Mouse (Mus musculus): ENCODE results near the gene Oscp1.

The Oscp1 gene

DNA sequence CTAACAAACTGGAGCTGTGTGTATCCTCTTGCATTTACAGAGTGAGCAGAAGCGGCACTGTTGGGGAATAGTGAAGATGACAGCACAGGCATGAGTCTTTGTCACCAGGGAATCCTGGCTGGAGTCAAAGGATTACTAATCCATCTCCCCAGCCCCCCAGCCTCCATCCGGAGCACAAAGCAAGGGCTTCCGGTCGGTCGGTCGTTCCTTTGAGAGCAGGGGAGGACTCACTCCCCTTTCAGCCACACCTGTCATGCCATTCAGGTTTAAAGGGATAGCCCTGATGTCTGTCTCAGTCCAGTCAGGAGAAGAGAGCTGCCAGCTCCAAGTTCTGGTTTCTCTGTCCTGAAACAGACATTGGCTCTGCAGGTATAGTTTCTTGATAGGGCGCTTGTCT is 52.8 kb downstream of the Oscp1 start:
- peak in 1 of 2 experiments; percentile 55 for DNase-seq

DNA sequence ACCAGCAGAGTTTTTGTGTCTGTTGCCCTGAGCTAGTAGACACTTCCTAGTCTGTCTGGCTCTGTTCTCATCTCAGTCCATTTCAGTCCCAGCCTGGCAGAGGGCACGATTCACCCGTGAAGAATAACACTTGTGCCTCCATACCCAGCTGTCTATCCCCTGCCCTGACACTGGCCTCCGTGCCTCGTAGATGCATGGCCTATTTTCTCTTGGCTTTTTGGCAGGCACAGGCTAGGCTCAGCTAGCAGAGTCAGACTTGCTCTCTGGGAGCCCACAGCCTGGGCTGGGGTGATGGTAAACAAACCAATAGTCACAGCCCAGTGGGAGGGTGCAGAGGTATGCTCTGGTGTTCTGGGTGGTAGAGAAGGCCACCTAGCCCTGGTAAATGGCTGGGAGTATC is 54.9 kb downstream of the Oscp1 start:
- no peak for DNase-seq

DNA sequence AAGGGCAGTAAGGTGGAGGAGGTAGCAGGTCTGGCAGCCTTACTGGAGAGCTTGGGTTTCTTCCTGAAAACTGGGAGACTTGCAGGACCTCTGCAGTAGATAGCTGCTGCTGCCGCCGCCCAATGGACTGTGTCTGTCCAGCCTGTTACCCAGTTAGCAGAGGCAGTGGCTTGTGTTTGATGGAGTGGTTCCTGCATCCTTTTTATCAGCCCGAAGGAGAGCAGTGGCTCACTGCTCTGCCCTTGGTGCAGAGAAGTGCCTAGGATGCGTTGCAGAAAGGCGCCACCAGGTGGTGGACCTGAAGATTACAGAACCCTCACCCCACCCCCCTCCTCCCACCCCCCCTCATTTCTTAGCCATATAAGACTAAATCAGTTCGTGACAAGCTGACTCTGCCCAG is 55.6 kb downstream of the Oscp1 start:
- DNase-seq: peak; percentile 37 to 53

DNA sequence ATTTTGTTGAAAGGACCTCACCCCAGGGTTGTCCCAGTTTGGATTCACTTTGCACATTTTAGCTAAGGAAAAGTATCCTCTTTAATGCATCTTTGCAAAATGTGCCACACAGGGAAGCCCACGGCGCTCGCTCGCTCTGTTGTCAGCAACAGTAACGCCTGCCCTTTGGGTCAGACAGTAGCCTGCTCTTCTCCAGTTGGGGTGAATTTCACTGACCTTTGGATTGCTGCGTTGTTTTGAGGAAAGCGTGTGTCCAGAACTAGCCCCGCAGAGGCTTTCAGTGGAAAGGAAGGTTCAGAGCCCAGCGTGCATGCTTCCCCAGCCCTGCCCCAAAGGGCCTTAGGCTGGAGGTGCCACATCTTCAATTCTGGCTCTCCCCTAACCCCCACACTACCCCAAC is 57.0 kb downstream of the Oscp1 start:
- DNase-seq: no peak

DNA sequence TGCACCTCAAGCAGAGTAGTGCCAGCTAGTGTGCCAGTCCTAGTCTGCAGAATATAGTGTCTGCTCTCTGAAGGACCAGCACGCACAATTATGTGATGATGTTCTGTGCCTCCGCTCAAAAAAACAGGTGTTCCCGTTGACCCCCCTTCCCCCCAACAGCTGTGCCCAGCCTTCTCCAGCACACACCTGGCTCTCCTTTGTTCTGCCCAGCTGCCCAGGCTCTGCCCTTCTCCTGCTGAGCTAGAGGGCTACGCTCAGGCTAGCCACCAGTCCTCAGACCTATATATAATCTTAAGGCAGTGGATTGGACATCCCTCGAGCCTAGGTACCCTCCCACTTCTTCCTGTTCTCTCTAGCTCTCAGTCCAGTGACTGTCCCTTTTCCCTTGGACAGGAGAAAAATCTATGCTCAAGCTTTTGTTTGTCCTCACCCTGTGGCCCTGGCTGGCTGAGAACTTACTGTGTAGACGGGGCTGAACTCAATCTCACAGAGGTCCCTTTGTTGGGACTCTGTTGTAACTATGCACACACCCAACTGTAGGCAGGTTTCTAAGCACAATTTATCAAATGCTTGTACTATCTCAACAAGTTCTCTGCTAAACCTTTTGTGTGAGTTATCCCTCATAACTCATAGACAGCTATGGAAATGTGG is 57.6 kb downstream of the Oscp1 start:
- no peak for DNase-seq

DNA sequence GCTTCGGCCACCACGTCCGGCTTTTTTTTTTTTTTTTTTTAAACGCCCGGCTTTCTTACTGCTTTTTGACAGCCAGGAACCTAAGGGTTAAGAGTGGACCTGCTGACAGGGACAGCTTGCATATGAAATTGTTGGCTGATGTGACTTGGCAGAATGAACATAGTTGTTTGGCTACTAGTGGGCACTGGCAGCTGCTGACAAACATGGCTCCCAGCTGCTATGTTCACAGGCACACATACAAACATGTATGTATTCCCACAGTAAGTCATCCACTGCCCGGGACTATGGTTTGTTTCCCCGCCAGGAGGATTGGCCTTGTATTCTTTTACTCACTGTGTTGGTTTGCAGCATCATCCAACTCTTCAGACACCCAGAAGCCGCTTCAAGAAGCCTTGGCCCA is 58.8 kb downstream of the Oscp1 start:
- no peak for DNase-seq

DNA sequence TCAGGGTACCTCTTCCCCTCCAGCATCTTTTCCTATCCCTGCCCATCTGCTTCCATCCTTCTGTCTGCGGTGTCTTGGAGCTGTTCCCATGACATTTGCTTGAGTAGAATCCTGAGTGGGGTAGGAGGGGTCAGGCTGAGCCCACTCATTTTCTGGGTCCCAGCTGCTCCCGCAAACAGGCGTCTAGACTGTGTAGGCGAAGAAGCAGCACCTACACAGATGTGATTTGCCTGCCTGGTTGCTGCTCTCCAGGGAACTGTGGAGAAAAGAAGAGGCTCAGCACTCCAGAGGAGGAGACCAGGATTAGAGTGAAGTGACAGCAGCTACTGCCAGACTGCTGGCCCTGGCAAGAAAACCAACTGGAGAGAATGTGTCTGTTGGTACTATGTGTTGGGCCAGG is 60.3 kb downstream of the Oscp1 start:
- DNase-seq: no peak

DNA sequence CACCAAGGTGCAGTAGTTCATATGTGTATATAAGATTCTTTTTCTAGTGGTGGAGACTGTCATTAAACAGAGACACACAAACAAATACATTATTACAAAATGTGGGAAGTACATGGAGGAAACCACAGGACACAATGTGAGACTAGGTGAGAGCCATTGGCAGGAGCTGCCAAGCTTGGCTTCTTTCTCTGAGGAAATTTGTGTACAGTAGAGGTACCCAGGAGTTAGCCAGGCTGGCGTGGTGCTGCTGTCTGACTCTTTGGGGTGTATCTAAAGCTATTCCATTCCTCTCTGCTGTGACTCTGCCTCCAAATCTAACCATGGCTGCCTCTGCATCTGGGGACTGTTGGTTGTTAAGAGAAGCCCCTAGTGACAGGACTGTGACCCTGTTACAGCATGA is 60.7 kb downstream of the Oscp1 start:
- DNase-seq: no peak

DNA sequence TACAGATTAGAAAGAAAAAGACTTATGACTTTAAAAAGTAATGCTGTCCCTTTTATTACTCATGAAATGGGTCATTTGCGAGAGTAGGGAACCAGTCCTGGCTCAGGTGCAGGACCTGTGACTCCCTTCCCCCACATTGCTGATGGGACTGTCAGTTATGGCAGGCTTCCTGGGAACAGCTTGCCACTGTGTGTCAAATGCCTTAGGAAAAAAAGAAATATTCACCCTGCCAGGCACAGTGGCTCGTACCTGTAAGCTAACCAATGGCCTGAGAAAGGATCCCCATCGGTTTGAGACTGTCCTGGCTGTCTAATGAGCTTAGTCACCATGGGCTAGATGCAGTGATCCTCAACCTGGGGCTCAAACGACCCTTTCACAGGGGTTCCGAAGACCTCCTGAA is 61.7 kb downstream of the Oscp1 start:
- DNase-seq: no peak

DNA sequence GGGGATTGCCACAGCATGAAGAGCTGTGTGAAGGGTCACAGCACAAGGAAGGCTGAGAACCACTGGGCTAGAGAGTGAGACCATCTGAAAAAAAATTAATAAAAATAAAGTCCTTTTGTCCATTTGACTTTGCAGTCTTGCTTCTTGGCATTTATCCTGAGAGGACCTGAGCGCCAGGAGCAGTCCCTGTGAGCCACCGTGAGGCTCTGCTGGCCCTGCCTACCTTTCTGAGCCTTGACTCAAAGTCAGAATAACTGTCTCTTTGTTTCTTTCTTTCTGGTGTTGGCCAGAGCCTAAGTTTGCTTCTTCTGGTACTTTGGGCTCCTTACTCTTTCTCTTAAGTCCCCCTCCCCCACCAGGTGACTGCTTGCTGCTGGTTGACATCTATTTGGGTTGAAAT is 62.1 kb downstream of the Oscp1 start:
- no peak for DNase-seq

DNA sequence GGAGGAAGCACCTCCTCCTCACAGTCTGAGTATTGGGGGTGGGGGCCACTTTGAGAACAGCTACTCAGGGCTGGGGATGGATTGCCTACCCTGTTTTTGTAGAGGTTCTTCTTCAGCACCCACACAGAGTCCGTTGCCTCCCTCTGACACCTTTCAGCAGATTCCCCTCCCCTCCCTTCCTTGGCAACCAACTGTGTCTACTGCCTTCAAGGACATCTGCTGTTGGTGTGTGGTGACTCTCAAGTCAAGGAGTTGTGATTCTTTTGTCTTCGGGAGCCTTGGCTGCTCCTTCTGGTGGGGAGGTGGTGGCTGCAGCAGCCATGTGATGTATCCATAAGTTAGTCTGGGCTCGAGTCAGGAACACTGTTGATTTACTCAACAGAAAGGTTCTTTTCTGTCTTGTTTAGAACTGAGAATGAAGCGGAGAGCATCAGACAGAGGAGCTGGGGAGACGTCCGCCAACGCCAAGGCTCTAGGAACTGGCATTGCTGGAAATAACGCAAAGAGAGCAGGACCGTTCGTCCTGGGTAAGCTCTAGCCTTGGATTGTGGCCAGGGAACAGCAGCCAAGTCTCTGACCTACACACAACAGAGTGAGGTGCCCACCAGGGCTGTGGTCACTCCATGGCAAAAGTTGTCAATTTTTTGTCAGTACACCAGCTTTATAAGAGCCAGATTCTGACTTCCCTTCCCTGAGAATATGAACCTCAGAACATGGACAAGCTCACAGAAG is 65.1 kb downstream of the Oscp1 start:
- DNase-seq: no peak

DNA sequence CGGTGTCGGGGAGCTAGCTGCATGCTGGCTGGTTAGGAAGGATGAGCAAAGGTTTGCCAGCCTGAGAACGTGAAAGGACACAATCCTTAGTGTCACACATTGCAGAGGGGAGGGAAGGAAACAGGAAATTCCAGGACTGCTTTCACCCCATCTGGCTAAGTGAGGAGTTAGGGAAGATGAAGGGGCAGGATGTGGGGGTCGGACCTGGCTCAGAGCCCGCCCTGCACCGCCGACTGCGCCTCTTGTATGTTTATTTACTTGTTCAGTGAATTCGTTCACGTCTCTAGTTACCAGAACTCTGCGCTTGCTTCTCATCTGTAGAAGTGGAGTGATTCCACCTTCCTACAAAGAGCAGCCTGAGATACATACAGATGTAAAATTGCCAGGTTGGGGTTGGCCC is 72.1 kb downstream of the Oscp1 start:
- no peak for DNase-seq

DNA sequence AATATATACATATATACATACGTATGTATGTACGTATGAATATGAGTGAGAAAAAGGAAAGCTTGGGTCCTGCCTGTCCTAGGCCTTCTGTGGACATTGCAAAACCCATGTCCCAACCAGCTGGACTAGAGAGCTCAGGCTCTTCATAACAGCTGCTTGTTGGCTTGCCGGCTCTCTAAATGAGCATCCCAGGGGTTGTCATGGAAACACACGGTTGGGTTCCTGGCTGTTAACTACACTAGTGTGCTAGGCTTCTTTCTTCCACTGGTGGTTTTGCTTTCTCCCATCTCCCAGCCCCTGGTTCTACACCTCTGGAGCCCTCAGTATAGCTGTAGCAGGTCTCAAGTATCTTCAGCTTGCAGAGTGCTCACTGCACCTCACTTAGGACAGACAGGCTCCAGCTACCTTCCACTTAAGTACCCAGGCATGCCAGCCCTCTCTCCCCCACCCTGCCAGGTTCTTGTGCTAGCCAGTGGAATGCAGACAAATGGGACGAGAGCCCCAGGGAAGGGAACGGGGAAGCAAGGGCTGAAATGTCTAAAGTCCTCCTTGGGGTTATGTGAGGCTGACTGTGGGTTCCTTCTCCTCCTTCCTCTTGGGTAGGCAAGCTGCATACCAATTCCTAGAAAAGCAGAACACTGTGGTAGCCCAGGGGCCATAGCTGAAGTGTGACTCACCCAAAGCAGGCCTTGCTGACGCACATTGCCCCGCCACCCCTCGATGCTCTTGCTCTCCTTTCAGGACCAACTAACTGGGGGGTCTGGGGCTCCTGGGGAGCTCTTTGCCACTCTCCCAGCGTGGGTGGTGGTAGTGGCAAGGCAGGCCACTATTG is 73.1 kb downstream of the Oscp1 start:
- DNase-seq: peak; percentile 81 to 85

DNA sequence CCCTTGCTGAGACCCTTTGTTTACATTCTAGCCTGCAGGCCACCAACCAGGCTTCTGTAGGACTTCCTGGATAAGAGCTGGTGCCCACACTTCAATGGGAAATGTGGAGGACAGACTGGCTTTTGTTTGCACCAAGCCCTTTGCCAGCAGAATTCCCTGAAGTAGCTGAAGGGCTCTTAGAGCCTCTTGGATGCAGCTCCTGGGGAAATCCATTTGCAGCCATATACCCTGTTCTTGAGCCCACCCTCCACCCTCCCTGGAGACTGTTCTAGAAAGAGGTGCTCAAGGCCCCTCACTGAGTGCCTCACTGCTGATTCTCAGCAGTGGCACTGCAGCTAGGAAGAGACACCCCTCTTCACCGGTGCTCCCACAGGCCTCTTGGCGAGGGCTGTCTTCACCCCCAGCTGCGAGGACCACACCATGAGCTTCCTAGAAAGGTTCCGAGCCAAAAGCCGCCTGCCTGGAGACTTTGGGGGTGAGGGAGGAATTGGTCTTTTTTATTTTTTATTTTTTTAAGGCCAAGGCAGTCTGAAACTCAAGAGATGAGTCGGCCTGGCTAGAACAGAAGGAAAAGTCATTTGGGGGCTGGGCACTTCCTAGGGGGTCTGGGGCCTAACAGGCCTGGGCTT is 74.4 kb downstream of the Oscp1 start:
- peak; percentile 57 to 74 for DNase-seq

DNA sequence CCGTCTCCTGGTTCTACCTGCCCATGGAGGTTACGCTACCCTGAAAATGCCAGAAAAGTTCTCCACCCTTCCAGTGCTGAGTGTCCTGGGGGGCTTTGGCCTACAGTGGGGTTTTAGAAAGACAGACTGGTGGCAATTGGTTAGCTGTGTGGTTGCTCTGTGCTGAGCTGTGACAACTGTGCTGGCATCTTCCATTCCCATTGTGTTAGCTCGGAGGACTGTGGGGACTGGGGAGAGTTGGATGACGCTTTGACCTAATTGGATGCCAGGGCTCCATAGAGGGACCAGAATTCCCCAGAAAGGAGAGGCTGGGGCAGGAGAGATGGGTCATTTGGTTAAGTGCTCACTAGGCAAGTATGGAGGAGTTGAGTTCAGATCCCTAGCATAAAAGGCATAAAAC is 75.9 kb downstream of the Oscp1 start:
- no peak for DNase-seq

DNA sequence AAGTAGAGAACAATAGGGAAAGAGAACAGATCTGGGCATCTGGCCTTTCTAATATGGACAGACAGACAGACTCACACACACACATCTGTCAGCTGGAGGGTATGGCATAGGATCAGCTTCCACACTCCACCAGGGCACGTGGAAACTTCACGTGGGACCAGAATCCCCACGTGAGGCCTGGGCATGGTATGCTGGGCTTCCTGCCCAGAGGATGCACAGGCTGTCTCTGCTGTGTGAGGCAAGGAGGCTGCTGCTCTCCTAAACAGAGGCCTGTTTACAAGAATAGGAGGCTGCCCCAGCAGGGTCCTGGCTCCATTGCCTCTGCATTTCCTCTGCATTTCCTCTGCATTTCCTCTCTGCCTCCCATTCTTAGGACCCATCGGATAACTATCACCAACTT is 76.3 kb downstream of the Oscp1 start:
- DNase-seq: no peak

DNA sequence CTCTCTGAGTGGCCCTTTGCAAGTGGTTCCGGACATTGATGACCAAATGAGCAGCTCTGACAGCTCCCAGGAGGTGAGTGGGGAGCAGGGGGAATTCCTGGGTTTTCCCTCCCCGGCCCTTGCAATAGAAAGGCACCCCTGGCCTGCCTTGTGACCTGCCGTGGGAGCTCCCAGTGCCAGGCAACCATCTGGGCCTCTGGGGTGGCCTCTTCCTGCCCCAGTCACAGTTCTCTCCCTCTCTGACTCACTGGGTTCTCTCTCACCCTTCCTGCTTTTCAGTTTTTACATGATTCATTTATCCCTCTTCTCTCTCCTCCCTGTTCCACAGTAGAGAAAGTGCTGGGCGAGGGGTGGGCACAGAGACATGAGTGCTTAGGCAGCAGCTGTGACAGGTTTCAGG is 79.4 kb downstream of the Oscp1 start:
- DNase-seq: no peak

DNA sequence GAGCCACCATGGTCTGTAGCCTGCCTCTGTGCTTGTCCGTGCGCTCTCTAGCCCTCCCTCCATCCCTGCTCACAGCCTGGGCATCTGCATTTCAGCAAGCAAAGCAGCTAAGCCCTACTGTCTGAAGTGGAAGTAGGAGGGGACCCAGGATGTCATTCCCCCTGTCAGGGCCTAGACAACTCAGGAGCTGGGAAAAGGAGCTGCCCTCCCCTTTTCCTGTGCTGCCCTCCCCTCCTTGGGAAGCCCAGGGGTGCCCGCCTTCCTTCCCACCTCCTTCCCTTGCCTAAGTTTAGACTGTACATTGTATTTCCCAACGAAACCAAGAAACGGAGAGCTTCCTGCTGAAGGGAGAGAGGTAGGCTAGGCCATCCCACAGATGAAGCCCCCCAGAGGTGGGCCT is 82.7 kb downstream of the Oscp1 start:
- no peak for DNase-seq
